Mouse (Mus musculus) ES-CJ7 (cell line): Measurements from ENCODE around the gene Robo4.

Experiments
- DNase-seq: peaks from one replicate; pipeline ENCODE4 v3.0.0; 2011; ENCODE audit warnings: low read depth, low spot score

Robo4 gene

GRCm38 (mm10) chr9:37453328-37453727 lies 51.6 kb downstream of the Robo4 start:
- DNase-seq: no peak

- no peak for DNase-seq
These were observed 52.4 kb downstream of the Robo4 start for GRCm38 (mm10) chr9:37454011-37454492.

GRCm38 (mm10) chr9:37454991-37455390 lies 53.3 kb downstream of the Robo4 start:
- no peak for DNase-seq

GRCm38 (mm10) chr9:37455868-37456267 lies 54.2 kb downstream of the Robo4 start:
- no peak for DNase-seq

GRCm38 (mm10) chr9:37456481-37456910 lies 54.8 kb downstream of the Robo4 start:
- DNase-seq: peak; percentile 58

- no peak for DNase-seq
These were observed 55.5 kb downstream of the Robo4 start for GRCm38 (mm10) chr9:37457151-37457550.

GRCm38 (mm10) chr9:37459665-37460042 lies 58.0 kb downstream of the Robo4 start:
- DNase-seq: no peak

- peak; percentile 45 for DNase-seq
These were observed 58.6 kb downstream of the Robo4 start for GRCm38 (mm10) chr9:37460043-37460960.

- no peak for DNase-seq
These were observed 59.3 kb downstream of the Robo4 start for GRCm38 (mm10) chr9:37460961-37461340.

- DNase-seq: no peak
These were observed 59.9 kb downstream of the Robo4 start for GRCm38 (mm10) chr9:37461571-37461970.

GRCm38 (mm10) chr9:37462764-37463163 lies 61.1 kb downstream of the Robo4 start:
- DNase-seq: peak; percentile 62
